In genomic region chr2:145903983-145904616, GRCm38 (mm10) we compare ENCODE assay signal across 9 mouse cellular contexts. TPM values are rescaled to one million over a fixed set of nuclear protein-coding genes. Genes with fewer than 3 reads are reported as not detected.
DNase-seq lines count a peak whose midpoint lies in the region; ATAC-seq and TF ChIP-seq lines count a peak whose summit lies in the region.
"Had no signal": no experiment of that assay in that cellular context is flagged by ENCODE, and none has a peak within 500 bp of the region (broad histone marks: within the 10 kb centered on the region; RNA-seq: fewer than 3 reads in every experiment).

No protein-coding gene starts in this region.

- H3K4me3 ChIP-seq in gastrocnemius, adult 2 months, result peak overlapping the region; percentile 91
- peak overlapping the region; percentile 96 for H3K4me3 ChIP-seq in forebrain, embryonic 14.5 days (ENCODE audit: low read depth, low read length)
- peak overlapping the region; percentile 96 to 97 for H3K4me3 ChIP-seq in liver, embryonic 14.5 days (ENCODE audit: insufficient read depth in 1 of 2, low read depth in 2 of 2, low read length in 2 of 2)

- H3K9ac ChIP-seq in forebrain, embryonic 14.5 days (ENCODE audit: low read length), result peak overlapping the region; percentile 95
- peak overlapping the region; percentile 92 for H3K9ac ChIP-seq in liver, embryonic 14.5 days (replicated peaks)

- H3K36me3 ChIP-seq in forebrain, embryonic 14.5 days (ENCODE audit: control insufficient read depth, insufficient read depth, low read length), result peaks cover 13% of the 10 kb centered on the region
- H3K36me3 ChIP-seq in liver, embryonic 14.5 days (replicated peaks; ENCODE audit: control insufficient read depth, insufficient read depth, low read depth), result peaks cover 8% of the 10 kb centered on the region

- H3K9me3 ChIP-seq in forebrain, embryonic 14.5 days (replicated peaks; ENCODE audit: control insufficient read depth, low read length), result no peaks in the 10 kb centered on the region
- no peaks in the 10 kb centered on the region for H3K9me3 ChIP-seq in liver, embryonic 14.5 days (ENCODE audit: control insufficient read depth, low read length)

- no peaks in the 10 kb centered on the region for H3K27me3 ChIP-seq in forebrain, embryonic 14.5 days (replicated peaks; ENCODE audit: control insufficient read depth, insufficient read depth, low read length)
- H3K27me3 ChIP-seq in liver, embryonic 14.5 days (ENCODE audit: control insufficient read depth, insufficient read depth, low read length), result no peaks in the 10 kb centered on the region
- H3K27me3 ChIP-seq: Patski had no signal

- peak overlapping the region; percentile 97 for H3K27ac ChIP-seq in gastrocnemius, adult 2 months
- H3K27ac ChIP-seq in forebrain, embryonic 14.5 days (ENCODE audit: low read depth, low read length), result no peak overlapping the region
- H3K27ac ChIP-seq in liver, embryonic 14.5 days, result no peak overlapping the region

- ATAC-seq in forebrain, embryonic 14.5 days, result no peak
- ATAC-seq in liver, embryonic 14.5 days (ENCODE audit: insufficient read depth), result no peak
- no peak for ATAC-seq in monocyte, adult 5-6 weeks (replicated peaks; ENCODE audit: insufficient number of reproducible peaks, low FRiP score, low TSS enrichment, poor library complexity, severe bottlenecking)

- TF ChIP-seq EP300 in liver, embryonic 14.5 days (IDR thresholded peaks at IDR 0.05; ENCODE audit: low read depth), result no peak

- intact Hi-C loops in gastrocnemius, adult 2 months (cut with DNase I), result no loop called here

- DNase-seq in gastrocnemius, adult 2 months, result no peak
- DNase-seq in gastrocnemius, postnatal 25 days, result no peak
- DNase-seq in A20 (ENCODE audit: low read depth, low spot score), result peak; percentile 45
- DNase-seq in forebrain, embryonic 14.5 days (ENCODE audit: low spot score), result no peak
- DNase-seq in liver, embryonic 14.5 days (ENCODE audit: low read depth in 3 of 3, low spot score in 3 of 3), result no peak
- no peak for DNase-seq in right cerebral cortex, postnatal 4 days
- no peak for DNase-seq in retina, postnatal 1 day

- TF ChIP-seq CTCF in gastrocnemius, adult 2 months (IDR thresholded peaks at IDR 0.05), result no peak
- no peak for TF ChIP-seq CTCF in liver, embryonic 14.5 days (IDR thresholded peaks at IDR 0.05; ENCODE audit: low read depth)

- WGBS in forebrain, embryonic 14.5 days, result 39% methylated on average over 12 of the region's 12 CpGs
- WGBS in liver, embryonic 14.5 days (ENCODE audit: insufficient replicate concordance), result 24% methylated on average over 12 of the region's 12 CpGs

- H3K4me1 ChIP-seq in forebrain, embryonic 14.5 days (ENCODE audit: control insufficient read depth, insufficient read depth, low read length), result peaks cover 10% of the 10 kb centered on the region; the same call in 1 of the 2 replicates
- H3K4me1 ChIP-seq in liver, embryonic 14.5 days (replicated peaks; ENCODE audit: control insufficient read depth in 2 of 2, insufficient read depth in 2 of 2, low read length in 1 of 2), result peaks cover 3 to 10% of the 10 kb centered on the region in 2 experiments

- H3K4me2 ChIP-seq in forebrain, embryonic 14.5 days (ENCODE audit: low read length), result peak overlapping the region; percentile 71
- H3K4me2 ChIP-seq in liver, embryonic 14.5 days (ENCODE audit: low read depth), result peak overlapping the region; percentile 84

RNA-seq across cellular contexts. Expression of gene Naa20, which starts 2.2 kb away (rescaled TPM):
- total RNA-seq in gastrocnemius, adult 2 months (2021), result 10 to 100 TPM; 53.5 to 69.1 TPM
- total RNA-seq in gastrocnemius, postnatal 25 days (2021), result 10 to 100 TPM; 54.6 to 57.2 TPM
- polyA plus RNA-seq in forebrain, embryonic 14.5 days (2014; fragmentation: Nextera tagmentation; extraction: Ambion mirVana), result 147 and 161 TPM in 2 replicates
- 17.2 and 29.9 TPM in 2 replicates for polyA plus RNA-seq in liver, embryonic 14.5 days (2012; rRNA removed)
- 70.2 and 73.7 TPM in 2 replicates for polyA plus RNA-seq in liver, embryonic 14.5 days (2014; fragmentation: Nextera tagmentation; extraction: Ambion mirVana)
- total RNA-seq in monocyte, adult 5-6 weeks (2017), result 46.0 to 84.9 TPM (median 64.9 TPM) in 3 replicates

RNA-seq across cellular contexts. Expression of gene Cfap61, which starts 30.5 kb away (rescaled TPM):
- total RNA-seq in gastrocnemius, adult 2 months (2021), result not detected
- not detected for total RNA-seq in gastrocnemius, postnatal 25 days (2021)
- 2.4 and 2.5 TPM in 2 replicates for polyA plus RNA-seq in forebrain, embryonic 14.5 days (2014; fragmentation: Nextera tagmentation; extraction: Ambion mirVana)
- polyA plus RNA-seq in liver, embryonic 14.5 days (2012; rRNA removed), result 0.06 TPM in 1 of 2 replicates, not detected in the other
- polyA plus RNA-seq in liver, embryonic 14.5 days (2014; fragmentation: Nextera tagmentation; extraction: Ambion mirVana), result not detected in 2 replicates
- not detected in 3 replicates for total RNA-seq in monocyte, adult 5-6 weeks (2017)

RNA-seq across cellular contexts. Expression of gene Crnkl1, which starts 30.7 kb away (rescaled TPM):
- 10 to 100 TPM; 13.3 to 18.0 TPM for total RNA-seq in gastrocnemius, adult 2 months (2021)
- total RNA-seq in gastrocnemius, postnatal 25 days (2021), result 10 to 100 TPM; 13.3 to 14.2 TPM
- polyA plus RNA-seq in forebrain, embryonic 14.5 days (2014; fragmentation: Nextera tagmentation; extraction: Ambion mirVana), result 34.4 and 36.0 TPM in 2 replicates
- polyA plus RNA-seq in liver, embryonic 14.5 days (2012; rRNA removed), result 4.3 and 10.3 TPM in 2 replicates
- 18.2 and 18.9 TPM in 2 replicates for polyA plus RNA-seq in liver, embryonic 14.5 days (2014; fragmentation: Nextera tagmentation; extraction: Ambion mirVana)
- total RNA-seq in monocyte, adult 5-6 weeks (2017), result 63.5 to 99.4 TPM (median 85.9 TPM) in 3 replicates
